Mouse (Mus musculus) midbrain, embryonic 13.5 days (tissue): ENCODE measurements at regions not wholly inside any gene's neighbourhood (a gene's known extent, or its start where the extent isn't known, plus 50 kb on each side); places are given as distances from the start of the nearest gene placed in this dataset.

ENCODE experiments used
- ATAC-seq: fragments of 200-750 bp; cut with Nextera tagmentation; 2 replicates; pipeline ENCODE4 v1.8.0; 2017; ENCODE audit warnings: mild to moderate bottlenecking, moderate TSS enrichment, moderate library complexity
- H3K27ac ChIP-seq: fragments of 300-500 bp; sonication (generic); 2 replicates; pipeline ENCODE4 v1.5.1; 2015; ENCODE audit warnings: inconsistent platforms, mild to moderate bottlenecking, moderate library complexity
- H3K27me3 ChIP-seq: fragments of 300-500 bp; sonication (generic); 2 replicates; pipeline ENCODE4 v1.6.1; 2015; ENCODE audit warnings: mild to moderate bottlenecking, inconsistent platforms
- H3K36me3 ChIP-seq: fragments of 300-500 bp; sonication (generic); 2 replicates; pipeline ENCODE4 v1.6.1; 2015; ENCODE audit warnings: mild to moderate bottlenecking, inconsistent platforms
- H3K4me1 ChIP-seq: fragments of 300-500 bp; sonication (generic); replicated peaks from 2 replicates; pipeline ENCODE4 v1.6.1; 2015; ENCODE audit warnings: inconsistent platforms
- H3K4me2 ChIP-seq: fragments of 300-500 bp; sonication (generic); replicated peaks from 2 replicates; pipeline ENCODE4 v1.6.1; 2015; ENCODE audit warnings: moderate library complexity, mild to moderate bottlenecking, inconsistent platforms
- H3K4me3 ChIP-seq: fragments of 300-500 bp; sonication (generic); replicated peaks from 2 replicates; pipeline ENCODE4 v1.5.1; 2015; ENCODE audit warnings: mild to moderate bottlenecking, inconsistent platforms
- H3K9ac ChIP-seq: fragments of 300-500 bp; sonication (generic); replicated peaks from 2 replicates; pipeline ENCODE4 v1.6.1; 2015; ENCODE audit warnings: mild to moderate bottlenecking, inconsistent platforms
- H3K9me3 ChIP-seq: fragments of 300-500 bp; sonication (generic); 2 replicates; pipeline ENCODE4 v1.6.1; 2016; ENCODE audit warnings: mild to moderate bottlenecking, inconsistent platforms
- WGBS: fragments of 180-500 bp; shearing (Covaris S2); methylation state at CpG from one replicate; pipeline ENCODE4 v1.1.7; 2015; 5-methylcytosine and 5-hydroxymethylcytosine counted together

DNA sequence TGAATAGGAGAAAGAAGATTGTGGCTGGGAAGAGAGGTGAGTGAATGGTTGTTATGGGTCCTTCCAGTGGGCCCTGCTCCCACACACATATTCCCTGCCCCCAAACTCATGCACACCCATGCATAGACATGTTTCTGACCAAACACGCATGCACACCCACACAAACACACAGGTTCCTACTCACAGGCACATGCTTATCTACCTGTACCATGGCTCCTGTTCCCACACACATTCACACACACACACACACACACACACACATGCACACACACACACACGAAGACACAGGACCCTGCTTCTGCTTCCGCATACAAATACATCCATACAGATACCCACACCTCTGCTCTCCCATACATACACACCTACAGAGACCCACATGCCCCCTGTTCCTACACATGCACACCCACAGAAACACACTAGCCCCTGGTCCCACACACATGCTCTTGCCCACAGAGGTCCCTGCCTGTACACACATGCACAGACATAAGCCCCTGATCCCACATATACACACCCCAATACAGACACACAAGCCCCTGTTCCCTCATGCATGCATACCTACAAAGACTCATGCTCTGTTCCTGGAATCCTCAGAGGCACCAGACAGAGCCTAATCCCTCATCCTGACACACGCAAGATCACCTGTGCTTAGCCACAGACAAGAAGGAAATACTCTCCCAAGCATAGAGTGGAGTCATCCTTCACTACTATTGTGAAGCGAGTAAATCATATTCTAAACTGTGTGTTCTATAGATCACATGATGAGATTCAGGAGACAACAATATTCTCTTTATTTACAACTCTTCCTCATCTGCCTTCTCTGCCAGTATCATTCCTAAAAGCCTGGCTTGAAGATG, 100.1 kb downstream of the Mycn start:
- no peak overlapping the region for H3K9ac ChIP-seq
- WGBS = 73% methylated on average over 5 of the region's 5 CpGs
- no peak overlapping the region; the same call in 1 of the 2 replicates for H3K4me2 ChIP-seq
- no peak overlapping the region for H3K4me3 ChIP-seq
- ATAC-seq = peak; percentile 51
- no peaks in the 10 kb centered on the region for H3K36me3 ChIP-seq
- H3K4me1 ChIP-seq = peaks cover 26% of the 10 kb centered on the region
- no peak overlapping the region for H3K27ac ChIP-seq
- no peaks in the 10 kb centered on the region for H3K27me3 ChIP-seq
- H3K9me3 ChIP-seq = no peaks in the 10 kb centered on the region

DNA sequence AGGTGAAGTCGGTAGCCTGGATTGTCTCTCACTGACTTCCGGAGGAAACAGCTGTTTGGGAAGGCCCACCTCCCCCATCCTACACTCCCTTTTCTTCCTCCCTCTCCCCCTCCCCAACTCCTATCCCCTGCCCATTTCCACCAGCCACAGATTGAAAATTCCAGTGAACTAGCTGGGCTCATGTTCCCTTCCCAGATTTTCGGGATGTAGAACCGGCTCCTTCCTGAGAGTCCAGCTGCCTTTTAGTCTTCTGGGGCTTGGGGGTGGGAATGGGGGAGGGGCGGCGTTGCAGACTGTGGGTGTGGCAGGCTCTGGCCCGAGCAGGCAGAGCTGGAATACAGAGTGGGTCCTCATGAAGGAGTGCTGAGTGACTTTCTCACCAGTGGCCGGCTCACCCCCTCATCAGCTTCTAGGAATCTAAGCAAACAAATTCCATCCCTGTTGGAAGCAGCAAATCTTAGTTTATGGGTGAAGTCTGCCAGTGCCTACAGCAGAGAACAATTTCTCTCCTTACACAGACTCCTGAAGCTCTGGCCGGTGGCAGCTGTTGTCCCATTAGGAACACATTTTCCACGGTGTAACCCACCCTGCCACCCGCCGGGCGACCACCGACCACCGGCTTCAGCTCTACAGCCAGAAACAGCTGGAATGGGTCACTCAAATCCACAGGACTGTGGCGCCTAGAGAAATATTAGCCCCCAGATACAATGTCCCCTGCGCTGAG, 100.9 kb downstream of the Mycn start:
- Histone ChIP-seq H3K4me2 (peak overlapping the region; percentile 24), H3K9me3 (no peaks in the 10 kb centered on the region), H3K4me1 (peaks cover 26% of the 10 kb centered on the region), H3K4me3 (no peak overlapping the region), H3K27me3 (no peaks in the 10 kb centered on the region), H3K27ac (no peak overlapping the region), H3K36me3 (no peaks in the 10 kb centered on the region), H3K9ac (0 out of 2 replicates have a peak overlapping the region, but pooled peaks have one; percentile 4)
- peak; percentile 41; the same call in 1 of the 2 replicates for ATAC-seq
- 27% methylated on average over 17 of the region's 17 CpGs for WGBS

DNA sequence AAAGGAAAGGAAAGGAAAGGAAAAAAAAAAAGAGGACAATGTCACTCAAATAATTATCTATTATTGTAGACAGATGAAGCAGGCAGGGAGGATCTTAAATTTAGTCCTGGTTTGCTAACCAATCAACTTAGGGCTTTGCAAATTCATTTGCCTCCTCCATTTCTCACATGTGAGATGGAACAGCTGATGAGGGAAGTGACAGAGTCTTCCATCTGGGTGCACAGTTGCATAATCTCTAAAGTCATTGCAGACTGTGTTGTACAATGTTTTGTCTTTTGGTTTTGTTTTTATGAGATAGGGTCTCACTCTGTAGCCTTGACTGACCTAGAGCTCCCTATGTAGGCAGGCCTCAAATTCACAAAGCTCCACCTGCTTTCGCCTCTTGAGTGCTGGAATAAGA, 103.9 kb downstream of the Mycn start:
- no peak for ATAC-seq
- Histone ChIP-seq H3K27me3 (no peaks in the 10 kb centered on the region), H3K36me3 (no peaks in the 10 kb centered on the region), H3K4me1 (peaks cover 25% of the 10 kb centered on the region), H3K27ac (no peak overlapping the region), H3K4me3 (no peak overlapping the region), H3K4me2 (no peak overlapping the region), H3K9ac (no peak overlapping the region), H3K9me3 (no peaks in the 10 kb centered on the region)
- WGBS = 92% methylated on average over 1 of the region's 1 CpGs

DNA sequence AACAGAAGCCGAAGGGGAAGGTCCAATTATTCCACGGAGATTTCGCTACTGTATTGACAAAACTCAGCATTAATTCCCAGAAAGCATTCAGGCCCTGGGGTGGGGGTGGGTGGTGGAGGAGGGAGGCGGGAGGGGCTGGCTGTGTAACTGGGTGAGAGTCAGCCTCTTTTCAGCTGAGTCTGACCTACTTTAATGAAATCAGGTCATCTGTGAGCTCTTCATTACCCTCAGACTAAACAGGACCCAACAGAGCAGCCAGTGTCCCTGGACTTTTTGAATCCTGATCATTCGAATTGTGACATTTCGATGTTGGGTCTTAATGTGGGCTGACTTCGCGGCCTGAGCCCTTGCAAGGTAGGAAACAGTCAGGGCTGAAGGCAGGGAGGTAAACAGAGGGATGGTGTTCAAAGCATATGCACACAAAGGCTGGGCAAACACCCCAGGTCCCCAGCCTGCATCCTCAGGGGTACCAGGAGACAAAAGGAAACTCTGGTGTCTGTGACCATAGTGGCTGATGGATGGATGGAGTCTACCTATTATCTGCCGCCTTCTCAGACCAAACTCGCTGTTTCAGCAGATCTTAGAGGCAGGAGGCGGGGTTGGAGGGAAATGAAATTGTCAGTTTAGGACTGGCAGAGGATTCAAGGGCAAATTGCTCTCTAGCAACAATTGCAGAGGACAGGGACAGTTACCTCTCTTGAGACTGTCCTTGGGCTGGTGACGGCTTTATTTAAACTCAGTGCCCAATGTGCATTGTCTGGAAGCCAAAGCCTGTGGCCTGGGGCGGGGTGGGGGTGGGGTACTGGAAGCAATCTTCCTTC, 113.7 kb downstream of the Mycn start:
- H3K36me3 ChIP-seq = no peaks in the 10 kb centered on the region
- H3K4me2 ChIP-seq = peak overlapping the region; percentile 6; the same call in 1 of the 2 replicates
- peak overlapping the region; percentile 72 for H3K27ac ChIP-seq
- H3K27me3 ChIP-seq = no peaks in the 10 kb centered on the region
- peaks cover 18% of the 10 kb centered on the region for H3K4me1 ChIP-seq
- peaks cover 3% of the 10 kb centered on the region; the same call in 1 of the 2 replicates for H3K9me3 ChIP-seq
- H3K4me3 ChIP-seq = no peak overlapping the region
- 29% methylated on average over 13 of the region's 13 CpGs for whole genome bisulfite sequencing
- ATAC-seq = peak; percentile 75
- 0 out of 2 replicates have a peak overlapping the region, but pooled peaks have one; percentile 23 for H3K9ac ChIP-seq

DNA sequence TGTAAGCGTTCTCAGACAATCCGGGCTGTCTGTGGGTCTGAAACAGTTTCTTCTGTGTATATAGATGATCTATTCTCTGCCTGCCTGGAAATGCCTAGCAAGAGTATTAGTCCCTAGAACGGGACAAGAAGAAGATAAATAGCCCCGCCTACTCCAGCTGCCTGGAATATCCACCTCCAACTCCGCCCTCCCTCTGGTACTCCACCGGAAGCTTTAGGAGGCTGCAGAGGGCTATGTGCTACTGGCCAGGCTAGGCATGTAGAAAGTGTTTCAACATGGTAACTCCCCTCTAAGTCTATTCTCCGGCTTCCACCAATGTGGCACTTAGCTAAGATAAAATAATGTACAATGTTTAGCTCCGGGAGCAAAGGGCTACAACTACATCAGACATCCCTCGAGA, 114.3 kb downstream of the Mycn start:
- Histone ChIP-seq H3K4me3 (no peak overlapping the region), H3K27ac (peak overlapping the region; percentile 72; the same call in 1 of the 2 replicates), H3K9me3 (no peaks in the 10 kb centered on the region), H3K4me1 (peaks cover 18% of the 10 kb centered on the region), H3K9ac (no peak overlapping the region), H3K36me3 (no peaks in the 10 kb centered on the region), H3K4me2 (no peak overlapping the region), H3K27me3 (no peaks in the 10 kb centered on the region)
- 56% methylated on average over 9 of the region's 9 CpGs for WGBS
- peak; percentile 58 for ATAC-seq

DNA sequence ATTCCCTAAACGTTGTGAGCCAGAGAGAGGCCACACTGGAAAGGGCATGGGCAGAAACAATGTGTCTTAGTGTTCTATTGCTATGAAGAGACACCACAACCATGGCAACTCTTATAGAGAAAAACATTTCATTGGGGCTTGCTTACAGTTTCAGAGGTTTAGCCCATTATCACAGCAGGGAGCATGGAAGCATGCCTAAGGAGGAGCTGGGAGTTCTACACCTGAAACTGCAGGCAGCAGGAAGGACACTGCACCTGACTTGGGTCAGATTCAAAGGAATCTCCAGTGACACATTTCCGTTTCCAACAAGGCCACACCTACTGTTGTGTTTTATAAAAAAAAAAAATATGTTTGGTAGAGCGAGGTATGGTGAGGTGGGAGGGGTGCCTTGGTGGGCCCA, 115.3 kb downstream of the Mycn start:
- no peaks in the 10 kb centered on the region for H3K36me3 ChIP-seq
- H3K27ac ChIP-seq = no peak overlapping the region
- no peaks in the 10 kb centered on the region for H3K9me3 ChIP-seq
- no peaks in the 10 kb centered on the region for H3K27me3 ChIP-seq
- no peak overlapping the region for H3K4me2 ChIP-seq
- no peak for ATAC-seq
- no peak overlapping the region for H3K4me3 ChIP-seq
- peaks cover 20% of the 10 kb centered on the region for H3K4me1 ChIP-seq
- 75% methylated on average over 3 of the region's 3 CpGs for WGBS
- H3K9ac ChIP-seq = no peak overlapping the region

DNA sequence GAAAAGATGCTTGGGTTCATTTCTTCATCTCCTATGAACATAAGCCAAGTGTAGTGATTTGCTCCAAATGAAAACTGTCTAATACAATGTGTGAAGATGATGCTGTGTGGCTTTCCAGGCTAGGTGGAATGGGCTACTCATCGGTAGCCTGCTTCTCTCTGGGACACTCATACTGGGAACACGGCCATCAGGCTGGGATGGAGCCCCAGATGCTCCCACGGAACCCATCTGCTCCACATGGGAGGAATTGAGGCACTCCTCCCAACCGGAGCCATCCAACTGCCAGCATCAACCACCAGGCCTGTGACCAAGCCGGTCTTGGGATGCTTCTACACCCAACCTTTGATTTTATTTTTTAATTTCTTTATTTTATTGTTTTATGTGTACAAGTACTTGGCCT, 115.9 kb downstream of the Mycn start:
- Histone ChIP-seq H3K36me3 (no peaks in the 10 kb centered on the region), H3K27me3 (no peaks in the 10 kb centered on the region)

DNA sequence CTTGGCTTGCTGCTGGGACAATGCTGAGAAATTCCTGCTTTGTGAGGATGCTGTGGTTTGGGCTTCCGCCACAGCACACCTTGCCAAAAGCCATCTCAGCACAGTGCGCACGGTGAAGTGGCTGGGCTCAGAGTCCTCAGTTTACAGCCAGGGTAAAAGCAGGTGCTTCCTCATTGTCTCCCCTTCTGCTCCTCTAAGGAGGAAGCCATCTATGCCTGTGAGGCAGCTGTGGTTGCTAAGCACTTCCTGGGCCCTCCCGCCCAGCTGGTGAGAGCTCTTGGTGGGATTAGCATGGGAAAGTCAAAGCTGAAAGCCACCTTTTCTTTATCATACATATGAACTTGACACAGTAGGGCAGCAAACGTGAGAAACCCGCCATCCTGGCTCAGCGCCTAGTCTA, 120.2 kb downstream of the Mycn start:
- H3K27me3 ChIP-seq = no peaks in the 10 kb centered on the region
- no peak overlapping the region for H3K27ac ChIP-seq
- no peaks in the 10 kb centered on the region for H3K9me3 ChIP-seq
- H3K4me1 ChIP-seq = 0 out of 2 replicates have a peak, but pooled peaks cover 4% of the 10 kb centered on the region
- ATAC-seq = no peak
- H3K36me3 ChIP-seq = no peaks in the 10 kb centered on the region
- H3K4me3 ChIP-seq = no peak overlapping the region
- 65% methylated on average over 7 of the region's 7 CpGs for WGBS
- no peak overlapping the region for H3K9ac ChIP-seq
- H3K4me2 ChIP-seq = no peak overlapping the region

More for the DNA sequence above, 115.9 kb downstream of the Mycn start:
- ATAC-seq = no peak
- Histone ChIP-seq H3K9ac (no peak overlapping the region), H3K4me2 (no peak overlapping the region), H3K27ac (no peak overlapping the region), H3K4me1 (peaks cover 22% of the 10 kb centered on the region), H3K9me3 (no peaks in the 10 kb centered on the region), H3K4me3 (no peak overlapping the region)
- 94% methylated on average over 5 of the region's 5 CpGs for WGBS

DNA sequence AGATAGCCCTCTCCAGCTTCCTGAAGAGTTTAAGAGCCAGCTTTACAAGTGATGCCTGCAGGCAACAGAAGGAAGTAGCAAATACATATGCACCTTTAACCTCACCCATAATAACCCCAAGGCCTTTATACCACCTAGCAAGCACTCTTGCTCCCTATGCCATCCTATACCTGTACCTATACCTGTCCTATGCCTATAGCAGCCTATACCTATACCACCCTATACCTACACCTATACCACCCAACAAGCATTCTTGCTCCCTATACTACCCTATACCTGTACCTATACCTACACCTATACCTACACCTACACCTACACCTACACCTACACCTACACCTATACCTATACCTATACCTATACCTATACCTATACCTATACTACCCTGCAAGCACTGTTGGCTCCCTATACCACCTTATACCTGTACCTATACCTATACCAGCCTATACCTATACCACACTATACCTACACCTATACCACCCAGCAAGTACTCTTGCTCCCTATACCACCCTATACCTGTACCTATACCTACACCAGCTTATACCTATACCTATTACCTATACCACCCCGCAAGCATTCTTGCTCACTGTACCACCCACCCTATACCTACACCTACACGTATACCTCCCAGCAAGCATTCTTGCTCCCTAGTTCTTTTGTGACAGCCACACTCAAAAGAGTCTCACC, 120.9 kb downstream of the Mycn start:
- 96% methylated on average over 2 of the region's 2 CpGs for WGBS
- no peak overlapping the region for H3K4me3 ChIP-seq
- H3K9me3 ChIP-seq = no peaks in the 10 kb centered on the region
- ATAC-seq = peak; percentile 63; the same call in 1 of the 2 replicates
- H3K4me2 ChIP-seq = no peak overlapping the region
- no peak overlapping the region for H3K9ac ChIP-seq
- no peak overlapping the region for H3K27ac ChIP-seq
- no peaks in the 10 kb centered on the region for H3K36me3 ChIP-seq
- H3K4me1 ChIP-seq = 0 out of 2 replicates have a peak, but pooled peaks cover 4% of the 10 kb centered on the region
- H3K27me3 ChIP-seq = no peaks in the 10 kb centered on the region

DNA sequence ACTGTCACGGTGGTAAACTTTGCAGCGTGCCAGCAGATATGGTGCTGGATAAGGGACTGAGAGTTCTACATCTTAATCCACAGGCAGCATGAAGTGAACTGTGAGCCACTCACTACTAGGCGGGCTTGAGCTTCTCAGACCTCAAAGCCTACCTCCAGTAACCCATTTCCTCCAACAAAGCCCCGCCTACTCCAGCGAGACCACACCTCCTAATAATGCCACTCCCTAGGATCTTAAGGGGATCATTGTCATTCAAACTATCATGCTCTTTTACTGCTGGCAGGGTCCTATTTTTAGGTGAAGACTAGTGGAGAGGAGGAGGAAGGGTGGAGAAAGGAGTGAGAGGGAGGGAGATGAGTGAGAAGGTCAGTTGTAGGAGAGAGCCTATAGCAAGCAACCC, 122.0 kb downstream of the Mycn start:
- no peak for ATAC-seq
- WGBS = 77% methylated on average over 5 of the region's 5 CpGs

DNA sequence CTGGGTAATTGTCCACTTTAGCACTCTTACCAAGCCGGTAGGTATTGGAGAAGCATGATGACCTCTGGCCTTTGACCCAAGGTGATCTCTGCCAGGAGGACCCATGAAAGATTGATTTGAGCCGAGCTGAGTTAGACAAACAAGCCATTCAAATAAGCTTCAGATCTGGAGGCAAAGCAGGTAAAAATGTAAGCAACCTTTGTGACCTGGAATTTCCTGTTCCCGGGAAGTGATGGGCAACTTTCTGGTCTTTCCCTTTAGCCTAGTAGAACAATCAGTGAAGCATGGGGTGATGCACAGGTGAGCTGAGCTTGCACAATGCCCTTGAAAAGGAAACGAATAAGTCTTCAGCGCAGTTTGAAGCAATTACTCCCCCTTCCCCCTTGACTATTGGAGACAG, 127.0 kb downstream of the Mycn start:
- H3K36me3 ChIP-seq = no peaks in the 10 kb centered on the region
- H3K9me3 ChIP-seq = no peaks in the 10 kb centered on the region
- no peak overlapping the region for H3K4me3 ChIP-seq
- no peak for ATAC-seq
- no peaks in the 10 kb centered on the region for H3K27me3 ChIP-seq
- no peak overlapping the region for H3K4me2 ChIP-seq
- no peak overlapping the region for H3K27ac ChIP-seq
- 74% methylated on average over 5 of the region's 5 CpGs for WGBS
- H3K9ac ChIP-seq = no peak overlapping the region
- peaks cover 30% of the 10 kb centered on the region for H3K4me1 ChIP-seq

More for the DNA sequence above, 122.0 kb downstream of the Mycn start:
- Histone ChIP-seq H3K4me1 (0 out of 2 replicates have a peak, but pooled peaks cover 4% of the 10 kb centered on the region), H3K36me3 (no peaks in the 10 kb centered on the region), H3K27ac (no peak overlapping the region), H3K4me3 (no peak overlapping the region), H3K27me3 (no peaks in the 10 kb centered on the region), H3K4me2 (no peak overlapping the region), H3K9ac (no peak overlapping the region), H3K9me3 (no peaks in the 10 kb centered on the region)
